Mouse (Mus musculus): ENCODE results near the gene Cacng7.

Gene Cacng7

GRCm38 (mm10) chr7:3299941-3300617 lies 32.7 kb upstream of the Cacng7 start:
- TF ChIP-seq GATA4 (IDR thresholded peaks at IDR 0.05; ENCODE audit: insufficient replicate concordance, low read length): no peak

DNA sequence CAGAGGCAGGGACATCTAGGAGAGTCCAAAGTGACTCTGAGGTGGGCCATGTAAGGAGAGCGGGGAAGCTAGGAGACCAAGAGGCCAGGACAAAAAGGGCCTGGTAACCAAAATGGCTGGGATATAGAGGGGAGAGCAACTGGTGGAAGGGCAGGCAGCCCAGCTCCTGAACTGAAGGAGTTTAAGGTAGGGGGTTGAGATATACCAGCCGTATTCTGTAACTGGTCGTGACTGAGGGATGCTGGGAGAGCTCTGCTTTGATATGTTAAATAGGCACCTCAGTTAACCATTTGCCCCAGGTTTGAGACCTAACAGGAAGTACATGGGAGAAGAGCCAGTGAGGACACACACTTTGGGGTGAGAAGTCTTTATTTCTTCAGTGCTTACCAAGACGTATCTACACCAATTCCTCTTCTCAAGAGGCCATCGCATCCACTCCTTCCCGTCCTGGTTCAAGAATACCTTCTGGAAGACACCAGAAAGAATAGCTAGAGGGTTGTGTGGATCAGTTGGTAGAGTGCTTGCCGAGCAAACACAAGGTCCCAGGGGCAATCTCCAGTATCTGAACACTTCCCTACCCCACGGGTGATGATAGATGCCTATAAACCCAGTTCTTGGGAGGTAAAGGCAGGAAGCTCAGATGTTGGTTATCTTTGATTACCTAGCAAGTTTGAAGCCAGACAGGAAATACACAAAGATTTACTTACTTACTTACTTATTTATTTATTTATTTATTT lies 31.7 kb upstream of the Cacng7 start:
- no peak for TF ChIP-seq GATA4 (IDR thresholded peaks at IDR 0.05; ENCODE audit: insufficient replicate concordance, low read length)

- no peak for TF ChIP-seq GATA4 (IDR thresholded peaks at IDR 0.05; ENCODE audit: insufficient replicate concordance, low read length)
Observed at GRCm38 (mm10) chr7:3301628-3302555, 30.9 kb upstream of the Cacng7 start.

DNA sequence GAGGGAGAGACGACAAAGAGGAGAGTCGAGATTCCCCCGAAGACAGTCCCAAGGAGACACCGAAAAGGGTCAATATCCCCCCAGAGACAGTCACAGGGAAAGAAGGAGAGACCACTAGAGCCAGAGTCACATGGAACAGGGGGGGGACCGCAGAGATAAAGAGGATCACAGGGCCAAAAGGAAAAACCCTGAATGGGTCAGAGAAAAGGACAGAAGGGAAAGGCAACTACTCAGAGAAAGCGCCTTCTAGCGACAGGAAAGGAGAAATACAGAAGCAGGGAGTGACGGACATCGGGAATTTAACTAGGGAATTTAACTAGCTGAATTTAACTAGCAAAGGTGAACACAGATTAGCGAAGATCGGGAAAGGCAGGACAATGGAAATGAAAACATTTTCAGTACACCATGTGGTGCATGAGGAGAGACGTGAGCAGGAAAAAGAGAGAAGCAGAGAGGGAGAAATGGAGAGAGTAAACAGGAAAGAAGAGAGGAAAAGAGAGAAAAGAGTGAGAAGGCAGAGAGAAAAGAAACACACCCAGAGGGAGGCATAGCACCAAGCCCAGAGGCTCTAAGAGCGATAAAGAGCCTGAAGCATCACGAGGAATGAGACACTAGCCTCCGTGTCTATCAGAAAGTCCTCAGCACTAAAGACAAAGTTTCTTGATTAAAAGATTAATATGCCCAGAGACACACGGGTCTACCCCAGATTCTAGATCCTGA lies 30.0 kb upstream of the Cacng7 start:
- TF ChIP-seq GATA4 (IDR thresholded peaks at IDR 0.05; ENCODE audit: insufficient replicate concordance, low read length): no peak

- no peak for TF ChIP-seq GATA4 (IDR thresholded peaks at IDR 0.05; ENCODE audit: insufficient replicate concordance, low read length)
Observed at GRCm38 (mm10) chr7:3303276-3303781, 29.4 kb upstream of the Cacng7 start.

DNA sequence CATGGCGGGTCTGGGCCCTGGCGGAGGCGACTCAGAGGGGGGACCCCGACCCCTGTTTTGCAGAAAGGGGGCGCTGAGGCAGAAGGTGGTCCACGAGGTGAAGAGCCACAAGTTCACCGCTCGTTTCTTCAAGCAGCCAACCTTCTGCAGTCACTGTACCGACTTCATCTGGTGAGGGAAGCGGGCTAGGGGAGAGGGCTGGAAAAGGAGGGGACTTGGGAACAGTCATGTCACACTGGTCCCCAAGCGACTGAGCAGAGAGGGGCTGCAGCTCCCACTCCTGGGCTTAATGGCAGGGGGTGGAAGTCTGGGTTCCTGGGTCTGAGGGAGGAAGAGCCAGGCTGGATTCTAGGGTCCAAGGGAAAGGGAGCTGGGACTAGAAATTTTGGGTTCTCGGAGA lies 29.0 kb upstream of the Cacng7 start:
- no peak for TF ChIP-seq GATA4 (IDR thresholded peaks at IDR 0.05; ENCODE audit: insufficient replicate concordance, low read length)

DNA sequence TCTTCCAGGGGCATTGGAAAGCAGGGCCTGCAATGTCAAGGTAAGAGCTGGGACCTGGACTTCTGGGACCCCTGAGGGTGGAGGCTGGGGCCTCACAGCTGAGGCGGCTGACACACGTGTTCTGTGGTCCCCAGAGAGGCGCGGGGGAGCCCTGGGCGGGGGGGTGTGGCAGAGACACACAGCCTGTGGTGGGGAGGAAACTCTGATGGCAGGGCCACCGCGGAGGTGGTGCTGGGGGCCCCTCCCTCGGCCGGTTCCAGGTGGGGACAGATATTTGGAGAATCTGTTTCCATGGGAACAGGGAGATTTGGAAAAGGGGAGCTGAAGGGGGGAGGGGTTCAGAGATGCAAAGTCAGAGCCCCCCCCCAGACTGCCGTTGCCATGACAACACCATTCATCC lies 28.5 kb upstream of the Cacng7 start:
- TF ChIP-seq GATA4 (IDR thresholded peaks at IDR 0.05; ENCODE audit: insufficient replicate concordance, low read length): no peak

GRCm38 (mm10) chr7:3306400-3306799 lies 26.4 kb upstream of the Cacng7 start:
- no peak for TF ChIP-seq GATA4 (IDR thresholded peaks at IDR 0.05; ENCODE audit: insufficient replicate concordance, low read length)

DNA sequence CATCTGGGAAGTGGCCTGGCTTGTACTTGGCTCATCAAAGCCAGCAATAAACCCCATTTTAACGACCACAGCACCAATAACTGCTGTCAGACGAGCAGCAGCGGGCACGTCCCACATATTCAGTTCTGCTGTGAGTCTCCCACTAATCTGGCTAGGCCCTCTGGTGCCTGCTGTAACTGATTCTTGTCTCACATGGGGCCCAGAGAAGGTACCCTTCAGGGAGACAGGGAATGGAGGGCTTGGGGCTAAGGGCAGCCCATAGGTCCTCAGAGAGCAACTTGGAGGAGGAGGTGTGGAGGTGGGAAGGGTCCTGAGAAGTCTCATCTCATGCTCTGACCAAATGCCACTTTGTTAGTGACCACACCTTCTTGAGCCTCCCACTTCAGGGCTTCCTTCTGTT lies 24.1 kb upstream of the Cacng7 start:
- no peak for TF ChIP-seq GATA4 (IDR thresholded peaks at IDR 0.05; ENCODE audit: insufficient replicate concordance, low read length)

DNA sequence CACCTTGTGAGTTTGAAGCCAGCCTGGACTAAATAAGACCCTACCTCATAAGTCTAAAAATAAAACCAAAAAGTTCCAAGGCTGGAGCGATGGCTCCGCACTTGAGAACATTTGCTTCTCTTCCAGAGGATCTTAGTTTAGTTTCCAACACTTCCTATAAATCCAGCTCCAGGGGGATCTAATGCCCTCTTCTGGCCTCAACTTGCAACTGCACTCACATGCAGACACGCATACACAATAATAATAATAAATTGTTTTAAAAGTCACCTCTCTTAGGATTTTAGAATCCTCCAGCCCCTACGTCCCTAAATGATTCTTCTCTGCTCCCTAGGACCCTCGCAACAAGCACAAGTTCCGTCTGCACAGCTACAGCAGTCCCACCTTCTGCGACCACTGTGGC lies 22.5 kb upstream of the Cacng7 start:
- no peak for TF ChIP-seq GATA4 (IDR thresholded peaks at IDR 0.05; ENCODE audit: insufficient replicate concordance, low read length)

DNA sequence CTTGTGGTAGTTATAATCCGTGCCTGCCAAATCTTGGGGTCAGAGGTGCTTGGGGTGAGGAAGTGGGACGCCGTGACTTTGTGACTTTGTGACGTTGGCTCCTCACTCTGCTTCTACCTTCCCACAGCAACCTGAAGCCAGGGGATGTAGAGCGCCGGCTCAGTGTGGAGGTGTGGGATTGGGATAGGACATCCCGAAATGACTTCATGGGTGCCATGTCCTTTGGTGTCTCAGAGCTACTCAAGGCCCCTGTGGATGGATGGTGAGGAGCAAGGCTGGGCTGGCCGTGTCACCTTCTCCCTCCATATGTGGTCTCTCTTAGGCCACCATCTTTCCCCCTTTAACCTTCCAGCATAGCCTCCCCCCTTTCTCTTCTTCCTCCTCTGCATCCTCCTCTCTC lies 19.2 kb upstream of the Cacng7 start:
- TF ChIP-seq GATA4 (IDR thresholded peaks at IDR 0.05; ENCODE audit: insufficient replicate concordance, low read length): no peak

DNA sequence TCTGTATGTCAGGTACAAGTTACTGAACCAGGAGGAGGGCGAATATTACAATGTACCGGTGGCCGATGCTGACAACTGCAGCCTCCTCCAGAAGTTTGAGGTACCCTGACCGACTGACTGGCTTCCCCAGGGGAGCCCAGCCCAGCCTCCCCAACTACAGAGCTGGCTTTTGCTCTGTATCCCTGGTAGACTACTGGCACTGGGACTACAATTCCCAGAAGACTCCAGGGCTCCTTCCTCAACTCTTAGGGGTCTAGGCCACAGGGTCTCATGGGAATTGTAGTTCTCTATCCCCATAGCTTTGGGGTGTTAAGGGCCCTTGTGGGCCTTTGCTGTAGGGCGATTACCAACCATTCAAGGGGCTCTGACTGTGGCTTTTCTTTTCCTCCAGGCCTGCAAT lies 18.6 kb upstream of the Cacng7 start:
- no peak for TF ChIP-seq GATA4 (IDR thresholded peaks at IDR 0.05; ENCODE audit: insufficient replicate concordance, low read length)

- no peak for TF ChIP-seq GATA4 (IDR thresholded peaks at IDR 0.05; ENCODE audit: insufficient replicate concordance, low read length)
Observed at GRCm38 (mm10) chr7:3317704-3318103, 15.1 kb upstream of the Cacng7 start.

DNA sequence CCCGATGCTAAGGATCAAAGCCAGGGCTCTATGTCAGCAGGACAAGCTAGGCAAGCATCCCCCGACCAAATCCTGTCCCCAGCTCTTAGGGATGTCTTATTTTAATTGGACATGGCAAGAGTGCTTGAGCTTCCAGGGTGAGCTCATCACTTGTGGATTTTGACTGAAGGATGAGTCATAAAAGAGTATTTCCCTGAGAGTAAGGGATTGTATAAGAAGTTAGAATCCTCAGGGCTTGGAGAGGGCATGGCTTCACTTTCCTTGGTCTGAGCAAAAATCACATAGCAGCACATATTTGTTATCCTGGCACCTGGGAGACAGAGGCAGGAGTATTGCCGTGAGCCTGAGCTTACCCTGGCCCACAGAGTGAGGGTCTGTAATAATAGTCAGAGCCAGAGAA lies 11.9 kb upstream of the Cacng7 start:
- TF ChIP-seq GATA4 (IDR thresholded peaks at IDR 0.05; ENCODE audit: insufficient replicate concordance, low read length): no peak

- TF ChIP-seq GATA4 (IDR thresholded peaks at IDR 0.05; ENCODE audit: insufficient replicate concordance, low read length): no peak
Observed at GRCm38 (mm10) chr7:3323826-3324225, 8.9 kb upstream of the Cacng7 start.

Data from liver, adult (tissue).